Mouse (Mus musculus) retina, postnatal 7 days (tissue): ENCODE results near the gene Shisa6.
"Not testable (repeated sequence)": the region's sequence is repeated elsewhere in the genome, so short reads cannot be mapped to it uniquely, and the experiment has no call there.

ENCODE experiments used
- DNase-seq: peaks from one replicate; pipeline ENCODE4 v3.0.0-alpha.2; 2012; ENCODE audit warnings: low read depth, low spot score

Gene Shisa6

GRCm38 (mm10) chr11:66482501-66482900 lies 43.3 kb downstream of the Shisa6 start:
- DNase-seq: no peak

- no peak for DNase-seq
Measured at GRCm38 (mm10) chr11:66442631-66443030, 83.1 kb downstream of the Shisa6 start.

- DNase-seq: no peak
Measured at GRCm38 (mm10) chr11:66426129-66426528, 99.6 kb downstream of the Shisa6 start.

- no peak for DNase-seq
Measured at GRCm38 (mm10) chr11:66418216-66418615, 107.5 kb downstream of the Shisa6 start.

DNA sequence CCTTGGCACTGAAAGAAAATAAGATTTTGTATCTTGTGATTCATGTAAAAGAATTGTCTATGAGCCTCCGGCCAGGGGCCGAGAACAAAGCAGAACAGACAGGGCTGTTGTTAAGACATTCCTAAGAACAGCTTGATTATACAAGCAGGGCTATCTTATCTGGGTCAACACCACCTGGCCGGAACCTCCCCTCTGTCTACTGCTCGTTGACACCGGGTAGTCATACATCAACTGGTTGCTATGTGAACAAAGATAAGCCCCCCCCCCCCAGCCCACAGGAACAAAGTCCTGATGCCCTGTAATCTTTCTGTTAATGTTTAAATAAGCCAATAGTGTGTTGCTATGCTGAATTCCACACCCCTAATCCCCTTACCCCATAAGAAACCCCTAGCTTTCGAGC lies 117.0 kb downstream of the Shisa6 start:
- DNase-seq: not testable (repeated sequence)

DNA sequence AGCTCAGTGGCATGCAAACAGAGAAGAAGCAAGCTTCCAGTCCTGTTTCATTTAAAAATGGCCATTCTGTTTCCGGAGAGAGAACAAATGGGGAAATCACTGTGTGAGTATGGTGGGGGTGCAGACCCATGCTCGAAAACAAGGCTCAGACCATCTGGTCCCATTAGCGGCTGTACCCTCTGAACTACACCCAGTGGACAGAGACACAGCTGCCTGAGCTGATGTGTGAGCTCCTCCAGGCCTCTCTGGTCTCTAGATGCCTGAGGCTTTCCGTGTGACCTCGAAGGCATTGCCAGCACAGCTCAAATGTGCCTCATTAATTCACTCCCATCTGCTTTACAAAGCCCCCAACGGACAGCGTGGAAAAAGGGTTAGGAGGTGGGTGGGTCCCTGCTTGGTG lies 125.7 kb downstream of the Shisa6 start:
- no peak for DNase-seq

DNA sequence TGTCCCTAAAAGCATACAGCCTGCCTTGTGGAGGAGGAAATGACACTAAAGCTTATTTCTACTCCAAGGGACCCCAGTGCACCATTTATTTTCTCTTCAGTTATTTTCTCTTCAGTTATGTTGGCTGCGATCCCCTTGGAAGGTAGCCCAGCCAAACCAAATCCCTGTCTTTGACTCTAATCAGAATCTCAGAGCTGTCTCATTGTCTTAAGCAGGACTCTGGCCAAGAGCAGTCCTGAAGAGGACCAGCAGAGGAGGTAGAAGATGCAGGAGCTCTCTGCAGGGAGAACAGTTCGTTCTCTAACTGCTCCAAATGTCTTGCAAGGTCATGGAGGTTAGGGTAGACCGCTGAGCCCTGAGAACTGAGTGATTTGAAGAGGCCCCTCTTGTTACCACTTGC lies 138.2 kb downstream of the Shisa6 start:
- no peak for DNase-seq

DNA sequence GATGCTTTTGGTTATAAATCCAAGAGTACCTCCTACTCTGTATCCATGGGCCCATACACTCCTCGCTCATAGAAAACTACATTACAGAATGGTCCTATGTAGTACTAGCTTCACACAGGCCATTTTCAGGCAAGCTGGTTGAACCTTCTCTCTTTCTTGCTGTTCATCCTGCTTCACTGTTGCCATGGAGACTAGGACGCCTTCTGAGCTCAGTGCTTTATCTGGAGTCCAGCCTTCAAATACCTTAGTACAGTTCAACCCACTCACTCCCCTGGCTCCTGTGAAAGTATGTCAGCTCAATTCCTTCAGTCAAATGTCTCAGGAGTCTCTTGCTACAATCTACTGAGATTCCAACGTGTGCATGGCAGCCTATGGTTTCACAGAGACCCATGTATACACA lies 154.0 kb downstream of the Shisa6 start:
- no peak for DNase-seq

- DNase-seq: no peak
Measured at GRCm38 (mm10) chr11:66369764-66370163, 156.0 kb downstream of the Shisa6 start.

DNA sequence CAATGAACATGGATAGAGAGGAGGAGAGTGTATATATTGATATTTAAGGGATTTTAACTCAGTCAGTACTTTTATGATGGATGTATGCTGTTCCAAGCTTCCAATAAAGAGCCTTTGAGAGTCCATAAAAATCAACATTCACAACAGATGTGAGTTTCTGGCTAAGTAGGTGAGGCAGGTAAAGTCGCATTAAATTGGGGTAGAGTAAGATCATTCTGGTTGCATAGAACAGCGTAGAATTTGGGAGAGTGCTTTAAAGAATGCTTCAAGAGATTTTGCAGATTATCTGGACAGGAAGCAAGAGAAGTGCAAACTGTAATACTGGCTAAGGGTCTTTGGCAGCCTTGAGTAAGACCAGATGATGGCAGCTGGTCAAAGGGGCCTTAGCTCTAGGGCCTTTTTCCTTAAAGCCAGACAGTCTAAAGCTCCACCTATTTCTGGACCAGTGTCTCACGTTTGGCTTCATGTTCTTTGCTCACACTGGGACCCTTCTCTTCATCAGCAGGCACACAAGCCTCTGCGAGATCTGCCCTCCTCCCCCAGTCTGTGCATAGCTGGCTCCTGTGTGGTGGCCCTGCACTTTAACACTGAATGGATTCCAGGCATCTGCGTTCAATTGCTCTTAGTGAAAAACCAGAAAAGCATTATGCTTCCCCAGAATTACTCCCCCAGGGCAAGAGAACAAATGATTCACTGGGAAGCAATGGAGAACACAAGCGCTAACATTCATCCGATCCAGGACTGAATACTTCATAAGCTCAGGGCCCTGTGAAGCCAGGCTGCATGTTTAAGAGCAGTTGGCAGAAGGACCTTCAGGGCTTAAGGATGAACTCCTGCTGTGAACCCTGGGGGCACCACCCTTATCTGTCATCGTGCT lies 158.7 kb downstream of the Shisa6 start:
- no peak for DNase-seq

GRCm38 (mm10) chr11:66359811-66360210 lies 166.0 kb downstream of the Shisa6 start:
- DNase-seq: no peak

DNA sequence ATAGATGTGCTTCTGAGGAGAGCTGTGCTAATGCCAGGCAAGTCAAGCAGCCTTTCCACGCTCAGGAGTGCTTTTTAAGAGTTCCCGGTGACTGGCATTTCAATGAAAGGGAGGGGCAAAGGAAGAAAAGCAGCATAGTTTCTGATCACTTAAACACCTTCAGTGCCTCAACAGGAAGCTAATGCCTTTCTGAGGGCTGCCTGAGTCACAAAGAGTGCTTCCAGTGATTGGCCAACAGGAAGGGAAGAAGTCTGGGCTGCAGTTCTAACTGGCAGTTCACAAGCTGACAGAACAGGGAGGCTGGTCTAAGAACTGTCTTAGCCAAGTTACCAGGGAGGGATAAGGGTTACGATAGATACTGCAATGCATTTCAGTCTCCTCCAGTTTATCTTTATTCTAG lies 180.9 kb downstream of the Shisa6 start:
- DNase-seq: no peak

DNA sequence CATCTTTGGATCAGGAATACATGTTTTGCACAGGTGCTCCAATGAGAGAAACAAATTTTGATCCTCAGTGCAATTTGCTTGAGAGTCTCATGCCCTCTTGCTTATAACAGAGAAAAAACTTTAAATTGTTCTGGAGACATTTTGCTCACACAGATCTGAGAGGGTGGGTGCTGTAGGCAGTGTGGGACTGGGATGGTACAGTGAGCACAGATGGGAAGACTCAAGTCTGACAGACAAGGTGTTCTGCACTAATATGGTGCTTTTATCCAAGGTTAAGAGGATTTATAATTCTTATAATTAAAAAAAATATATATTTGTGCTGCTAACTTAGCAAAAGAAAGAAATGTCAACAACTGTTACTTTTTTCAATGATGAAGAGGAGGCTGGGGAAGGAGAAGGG lies 189.5 kb downstream of the Shisa6 start:
- DNase-seq: no peak

DNA sequence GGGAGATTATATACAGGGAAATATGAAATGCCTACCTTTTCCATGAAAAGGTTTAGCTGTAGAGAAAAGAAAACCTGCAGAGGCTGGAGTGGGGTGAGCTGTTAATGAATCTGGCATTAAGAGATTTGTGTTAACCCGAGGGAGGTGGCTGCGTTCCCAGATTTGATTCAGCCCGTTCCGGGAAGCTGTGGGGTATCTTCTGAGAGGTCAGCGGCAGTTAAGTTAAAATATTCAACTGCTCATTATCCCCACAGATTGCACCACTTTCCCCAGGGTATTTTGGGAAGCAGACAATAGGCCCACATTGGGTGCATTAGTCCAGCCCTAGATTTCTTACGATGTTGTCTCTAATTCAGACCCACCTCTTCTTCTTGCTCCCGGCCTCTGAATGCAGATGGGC lies 213.0 kb downstream of the Shisa6 start:
- DNase-seq: no peak

GRCm38 (mm10) chr11:66304396-66304795 lies 221.4 kb downstream of the Shisa6 start:
- no peak for DNase-seq

DNA sequence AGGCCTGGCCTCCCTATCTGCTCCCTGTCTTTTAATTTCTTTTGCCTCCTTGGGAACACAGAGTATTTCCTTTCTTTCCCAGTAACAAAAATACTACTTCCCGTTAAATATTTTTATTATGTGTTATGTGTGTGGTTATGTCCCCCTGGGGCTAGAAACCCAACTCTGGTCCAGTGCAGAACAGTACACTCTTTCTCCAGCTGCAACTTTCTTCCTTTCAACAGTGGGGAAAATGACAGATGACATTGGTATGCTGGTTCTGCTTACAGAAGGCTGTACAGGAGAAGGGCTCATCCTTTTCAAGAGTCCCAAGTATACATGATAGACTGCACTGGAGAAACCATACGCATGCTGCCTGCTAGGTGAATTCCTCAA lies 251.1 kb downstream of the Shisa6 start:
- DNase-seq: no peak

DNA sequence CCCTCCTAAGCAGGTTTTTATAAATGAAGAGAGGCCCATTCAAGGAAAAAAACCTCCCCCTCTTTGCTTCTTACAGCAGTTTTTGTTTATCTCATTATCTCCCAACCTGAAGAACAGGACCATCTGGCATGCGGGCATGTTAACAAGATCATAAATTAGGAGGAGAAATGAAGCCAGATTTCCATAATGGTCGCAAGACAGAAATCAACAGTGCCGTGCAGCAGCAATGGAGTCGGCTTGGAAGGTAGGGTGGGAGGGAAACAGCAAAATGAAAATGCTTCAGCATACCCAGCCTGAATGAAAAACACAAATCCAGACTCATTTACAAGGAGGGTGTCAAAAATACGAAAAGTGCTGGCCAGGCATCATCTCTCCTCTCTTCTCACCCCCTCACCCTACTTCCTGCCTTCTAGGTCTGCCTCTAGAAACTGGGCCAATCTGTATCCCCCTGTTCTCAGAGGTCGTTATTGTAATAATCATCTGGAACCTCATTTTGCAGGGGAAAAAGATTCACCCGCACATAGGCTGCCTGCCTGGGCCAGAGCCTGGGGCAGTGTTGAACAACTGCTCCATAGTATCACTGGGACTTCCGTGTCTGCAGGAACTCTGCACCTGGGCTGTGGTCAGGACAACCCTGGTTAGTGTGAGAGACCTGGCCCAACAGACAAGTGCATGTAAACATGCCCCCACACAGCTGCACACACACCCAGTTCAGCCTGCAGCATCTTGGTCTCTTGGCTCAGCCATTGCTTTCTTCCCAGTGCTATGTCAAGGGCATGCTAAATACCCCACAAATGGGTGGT lies 251.7 kb downstream of the Shisa6 start:
- DNase-seq: no peak

DNA sequence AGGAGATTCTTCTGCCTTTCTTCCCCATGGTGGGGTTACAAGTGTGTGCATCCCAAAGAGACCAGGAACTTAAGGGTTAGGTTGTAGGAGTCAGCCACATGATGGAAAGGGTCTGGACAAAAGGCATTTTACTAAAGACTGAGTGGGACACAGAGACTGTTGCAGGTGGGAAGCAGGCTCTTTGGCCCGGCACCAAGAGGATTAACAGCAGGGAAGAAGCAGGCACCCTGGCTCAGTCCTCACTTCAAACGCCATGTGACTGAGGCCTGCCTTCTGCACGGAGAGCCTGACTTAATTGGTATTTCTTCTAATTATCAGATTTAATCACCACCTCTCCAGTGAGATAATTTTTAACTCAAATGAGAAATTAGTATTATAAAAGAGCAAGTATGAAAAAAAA lies 258.7 kb downstream of the Shisa6 start:
- DNase-seq: no peak

GRCm38 (mm10) chr11:66265336-66265990 lies 260.3 kb downstream of the Shisa6 start:
- DNase-seq: no peak

GRCm38 (mm10) chr11:66260205-66260604 lies 265.6 kb downstream of the Shisa6 start:
- DNase-seq: no peak

DNA sequence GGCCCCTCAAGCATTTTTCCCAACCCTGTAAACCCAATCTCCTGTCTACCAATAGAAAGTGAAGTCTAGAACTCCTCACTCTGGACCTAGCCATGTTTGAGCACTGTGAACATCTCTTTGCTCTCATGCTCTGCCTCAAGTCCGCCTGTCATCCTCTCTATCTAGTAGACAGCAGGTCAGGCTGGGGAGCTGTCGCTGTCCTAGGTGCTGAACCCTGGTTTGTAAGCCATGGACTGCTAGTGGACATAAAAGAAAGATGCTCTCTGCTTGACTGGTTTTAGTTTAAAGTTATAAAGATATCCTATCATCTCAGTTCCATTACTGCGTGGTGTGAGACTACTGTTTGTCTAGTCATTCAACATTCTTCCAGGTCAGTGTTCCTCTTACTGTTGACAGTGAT lies 266.9 kb downstream of the Shisa6 start:
- DNase-seq: no peak

DNA sequence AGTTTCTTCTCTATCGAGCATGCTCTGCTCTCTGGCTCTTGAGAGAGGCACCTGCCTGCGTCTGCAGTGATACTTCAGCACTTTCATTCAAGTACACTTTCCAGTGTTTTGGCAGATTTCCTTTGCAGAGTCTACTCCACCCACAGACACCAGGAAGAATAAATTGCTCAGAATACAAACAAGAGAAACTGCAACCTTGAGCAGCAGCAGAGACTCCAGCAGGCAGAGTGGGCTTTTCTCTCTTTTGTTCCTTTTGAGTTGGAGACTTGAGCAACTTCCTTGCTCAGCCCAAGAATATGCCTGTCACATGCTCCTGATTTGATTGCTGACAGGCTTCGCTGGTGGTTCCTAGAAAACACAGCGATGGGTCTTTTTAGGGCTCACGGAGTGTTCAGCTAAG lies 278.6 kb downstream of the Shisa6 start:
- no peak for DNase-seq
